Mouse (Mus musculus) heart, adult 2 months (tissue): Measurements from ENCODE around the gene Miga1. TPM values are rescaled to one million over a fixed set of nuclear protein-coding genes. Genes with fewer than 3 reads are reported as not detected.
A peak's percentile ranks its signal among the peaks of the same experiment; 100 is the strongest.

Source experiments
- DNase-seq, 2 experiments: peaks; one replicate each; pipeline ENCODE4 v3.0.0; 2021
- H3K27ac ChIP-seq: fragments of 200-600 bp; 2 replicates; pipeline ENCODE4 v1.8.1; 2022
- H3K27me3 ChIP-seq: fragments of 200-500 bp; 2 replicates; pipeline ENCODE4 v1.6.1; 2012; ENCODE audit warnings: mild to moderate bottlenecking, low read length, inconsistent platforms, mixed read lengths; ENCODE audit not compliant: control insufficient read depth, insufficient read depth
- H3K36me3 ChIP-seq: fragments of 200-500 bp; 2 replicates; pipeline ENCODE4 v1.6.1; 2012; ENCODE audit warnings: low read length, inconsistent platforms; ENCODE audit not compliant: control insufficient read depth, insufficient read depth
- H3K4me1 ChIP-seq: fragments of 200-500 bp; 2 replicates; pipeline ENCODE4 v1.6.1; 2011; ENCODE audit warnings: low read length; ENCODE audit not compliant: control insufficient read depth, insufficient read depth
- H3K4me3 ChIP-seq: fragments of 200-600 bp; 2 replicates; pipeline ENCODE4 v1.8.1; 2022
- H3K79me2 ChIP-seq: fragments of 200-500 bp; replicated peaks from 2 replicates; pipeline ENCODE4 v1.6.1; 2012; ENCODE audit warnings: mild to moderate bottlenecking, inconsistent platforms, low read length, moderate library complexity, mixed read lengths; ENCODE audit not compliant: control insufficient read depth, insufficient read depth
- H3K9ac ChIP-seq: fragments of 200-500 bp; 2 replicates; pipeline ENCODE4 v1.6.1; 2012; ENCODE audit warnings: low read depth, mild to moderate bottlenecking, control low read depth, inconsistent platforms, low read length, mixed read lengths
- CTCF ChIP-seq: fragments of 200-600 bp; IDR thresholded peaks from 2 replicates; pipeline ENCODE4 v1.8.1; 2022; ENCODE audit warnings: antibody characterized with exemption, mild to moderate bottlenecking, moderate library complexity
- EP300 ChIP-seq: fragments of 200-500 bp; IDR thresholded peaks from 2 replicates; pipeline ENCODE4 v1.6.1; 2011; ENCODE audit warnings: low read depth, low read length, control low read depth; ENCODE audit not compliant: insufficient read depth
- POLR2A ChIP-seq: fragments of 200-500 bp; IDR thresholded peaks from 2 replicates; pipeline ENCODE4 v1.6.1; 2011; ENCODE audit warnings: mild to moderate bottlenecking, low read depth, low read length, control low read depth; ENCODE audit not compliant: insufficient read depth
- WGBS: fragments of 180-500 bp; shearing (Covaris S2); methylation state at CpG from one replicate; pipeline ENCODE4 v1.1.7; 2018; 5-methylcytosine and 5-hydroxymethylcytosine counted together
- intact Hi-C: fragments of 180-260 bp; cut with DNase I; formaldehyde crosslinking; loops from one replicate; pipeline ENCODE4 v1.15.1; 2025
- polyA plus RNA-seq: library from polyadenylated mRNA; depleted of rRNA; stranded (reverse); fragments of >200 nt; gene quantifications from 2 replicates; pipeline ENCODE4 v1.2.3, GENCODE M21; 2012
- total RNA-seq, 2 experiments: library from RNA; stranded (reverse); gene quantifications; 2 replicates each; pipeline ENCODE4 v1.2.3; 2021

The Miga1 gene
- total and polyA plus RNA-seq, 3 experiments = 4.2 to 12.6 (median 11.0) TPM

- H3K27ac ChIP-seq = peak overlapping the region; percentile 70
- no peak for TF ChIP-seq POLR2A
- 0 out of 2 replicates have a peak, but pooled peaks have one; percentile 19 for TF ChIP-seq EP300
- intact Hi-C loops = no loop called here
- DNase-seq = peak in 1 of 2 experiments; percentile 52
- H3K4me3 ChIP-seq = no peak overlapping the region
- WGBS = 22% methylated on average over 10 of the region's 10 CpGs
- peaks cover 12% of the 10 kb centered on the region for H3K4me1 ChIP-seq
- peak overlapping the region; percentile 17; the same call in 1 of the 2 replicates for H3K9ac ChIP-seq
- no peaks in the 10 kb centered on the region for H3K79me2 ChIP-seq
- H3K36me3 ChIP-seq = peaks cover 6% of the 10 kb centered on the region
- no peaks in the 10 kb centered on the region for H3K27me3 ChIP-seq
These were observed 31.5 kb downstream of the Miga1 start for GRCm38 (mm10) chr3:152308485-152309249.

GRCm38 (mm10) chr3:152305971-152306370 lies 34.2 kb downstream of the Miga1 start:
- Histone ChIP-seq H3K79me2 (no peaks in the 10 kb centered on the region), H3K27me3 (no peaks in the 10 kb centered on the region)
- intact Hi-C loops = loop anchor here (2.0 kb wide), 1 partner anchor 41 kb away; no protein-coding TSS in a partner anchor

GRCm38 (mm10) chr3:152305080-152305479 lies 35.1 kb downstream of the Miga1 start:
- Histone ChIP-seq H3K27me3 (no peaks in the 10 kb centered on the region), H3K4me3 (no peak overlapping the region), H3K79me2 (no peaks in the 10 kb centered on the region), H3K9ac (no peak overlapping the region), H3K27ac (peak overlapping the region; percentile 94), H3K4me1 (peaks cover 12% of the 10 kb centered on the region), H3K36me3 (peaks cover 6% of the 10 kb centered on the region)
- intact Hi-C loops = loop anchor here (2.0 kb wide), 1 partner anchor 40 kb away; no protein-coding TSS in a partner anchor
- TF ChIP-seq EP300 (0 out of 2 replicates have a peak, but pooled peaks have one; percentile 29), CTCF (no peak), POLR2A (no peak)
- WGBS = 50% methylated on average over 8 of the region's 8 CpGs
- peak in 1 of 2 experiments; percentile 65 for DNase-seq

More at GRCm38 (mm10) chr3:152305971-152306370, 34.2 kb downstream of the Miga1 start:
- Histone ChIP-seq H3K4me1 (peaks cover 12% of the 10 kb centered on the region), H3K36me3 (peaks cover 6% of the 10 kb centered on the region), H3K4me3 (no peak overlapping the region), H3K9ac (0 out of 2 replicates have a peak overlapping the region, but pooled peaks have one; percentile 8), H3K27ac (peak overlapping the region; percentile 94)
- 76% methylated on average over 4 of the region's 4 CpGs for WGBS
- DNase-seq = no peak
- TF ChIP-seq CTCF (no peak), POLR2A (no peak), EP300 (no peak)

DNA sequence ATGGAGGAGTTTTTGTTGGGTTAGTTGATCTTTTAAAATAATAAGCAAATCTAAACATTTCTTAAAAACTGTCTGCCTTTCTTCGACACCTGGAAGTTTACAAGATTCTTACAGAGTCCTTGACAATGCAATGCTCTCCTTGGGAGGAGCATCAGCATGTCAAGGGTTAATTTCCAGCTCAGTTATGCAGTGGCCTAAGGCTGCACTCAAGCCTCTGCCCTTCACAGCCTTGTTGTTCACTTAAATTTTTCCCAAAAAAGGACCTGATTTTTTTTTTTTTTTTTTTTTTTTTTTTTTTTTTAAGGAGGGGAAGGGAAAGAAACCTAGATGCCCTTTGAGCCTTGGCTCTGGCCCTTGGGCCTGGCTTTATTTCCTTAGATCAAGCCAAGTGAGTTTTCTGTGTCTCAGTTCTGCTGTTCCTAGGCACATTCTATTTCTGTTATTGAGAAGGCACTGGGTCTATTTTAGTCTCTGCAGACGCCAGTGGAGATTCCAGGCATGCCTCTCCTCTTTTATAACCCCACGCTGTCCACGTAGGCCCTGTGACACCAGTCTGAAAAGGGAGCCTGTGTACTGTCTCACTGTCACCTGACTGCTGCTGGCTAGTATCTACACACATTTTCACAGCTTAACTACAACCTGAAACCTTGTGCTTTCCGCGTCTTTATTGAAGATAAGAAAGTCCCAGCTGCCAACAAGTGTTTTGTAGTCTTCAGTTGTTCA lies 36.0 kb downstream of the Miga1 start:
- 0 out of 2 replicates have a peak overlapping the region, but pooled peaks have one; percentile 43 for H3K9ac ChIP-seq
- peak; percentile 45 to 79 for DNase-seq
- 28% methylated on average over 6 of the region's 6 CpGs for WGBS
- H3K27me3 ChIP-seq = no peaks in the 10 kb centered on the region
- intact Hi-C loops = loop anchor here (2.0 kb wide), 1 partner anchor 39 kb away; no protein-coding TSS in a partner anchor
- TF ChIP-seq POLR2A = peak; percentile 51
- no peak for TF ChIP-seq CTCF
- peak; percentile 97 for TF ChIP-seq EP300
- peaks cover 6% of the 10 kb centered on the region for H3K36me3 ChIP-seq
- peaks cover 12% of the 10 kb centered on the region for H3K4me1 ChIP-seq
- no peaks in the 10 kb centered on the region for H3K79me2 ChIP-seq
- H3K27ac ChIP-seq = peak overlapping the region; percentile 94
- no peak overlapping the region for H3K4me3 ChIP-seq

- H3K4me3 ChIP-seq = no peak overlapping the region
- TF ChIP-seq CTCF (no peak), POLR2A (no peak), EP300 (no peak)
- H3K27ac ChIP-seq = no peak overlapping the region; the same call in 1 of the 2 replicates
- H3K4me1 ChIP-seq = peaks cover 5% of the 10 kb centered on the region
- H3K79me2 ChIP-seq = no peaks in the 10 kb centered on the region
- no peaks in the 10 kb centered on the region for H3K27me3 ChIP-seq
- peaks cover 6% of the 10 kb centered on the region for H3K36me3 ChIP-seq
- no peak for DNase-seq
- intact Hi-C loops = no loop called here
- WGBS = 72% methylated on average over 9 of the region's 9 CpGs
- H3K9ac ChIP-seq = no peak overlapping the region
These were observed 37.2 kb downstream of the Miga1 start for GRCm38 (mm10) chr3:152302991-152303390.
